Mouse (Mus musculus) urinary bladder, adult 2 months (tissue): ENCODE data around the gene Slc6a18. TPM values are rescaled to one million over a fixed set of nuclear protein-coding genes. Genes with fewer than 3 reads are reported as not detected.

ENCODE experiments used
- polyA plus RNA-seq: library from polyadenylated mRNA; depleted of rRNA; stranded (reverse); fragments of >200 nt; gene quantifications from 2 replicates; pipeline ENCODE4 v1.2.3, GENCODE M21; 2012; rRNA removed

Gene Slc6a18
- polyA plus RNA-seq, 1 experiment: 1.0 TPM

Other genes with a start within 250 kb of the Slc6a18 start
- gene Lpcat1, start 210.8 kb downstream of the Slc6a18 start, polyA plus RNA-seq: 15.2 and 17.2 TPM in 2 replicates
- 0.03 and 0.04 TPM in 2 replicates for gene Slc6a3, start 141.3 kb downstream of the Slc6a18 start, polyA plus RNA-seq
- gene Clptm1l, start 74.0 kb downstream of the Slc6a18 start, polyA plus RNA-seq: 134 and 160 TPM in 2 replicates
- gene Tert, start 51.1 kb downstream of the Slc6a18 start, polyA plus RNA-seq: 3.4 and 4.5 TPM in 2 replicates
- 0.07 and 0.12 TPM in 2 replicates for gene Slc6a19, start 26.8 kb upstream of the Slc6a18 start, polyA plus RNA-seq
- gene Slc12a7, start 55.1 kb upstream of the Slc6a18 start, polyA plus RNA-seq: 105 and 110 TPM in 2 replicates
- gene Nkd2, start 169.6 kb upstream of the Slc6a18 start, polyA plus RNA-seq: 64.0 and 74.8 TPM in 2 replicates